14 mouse cellular contexts compared by ENCODE assay signal in the genomic region with DNA sequence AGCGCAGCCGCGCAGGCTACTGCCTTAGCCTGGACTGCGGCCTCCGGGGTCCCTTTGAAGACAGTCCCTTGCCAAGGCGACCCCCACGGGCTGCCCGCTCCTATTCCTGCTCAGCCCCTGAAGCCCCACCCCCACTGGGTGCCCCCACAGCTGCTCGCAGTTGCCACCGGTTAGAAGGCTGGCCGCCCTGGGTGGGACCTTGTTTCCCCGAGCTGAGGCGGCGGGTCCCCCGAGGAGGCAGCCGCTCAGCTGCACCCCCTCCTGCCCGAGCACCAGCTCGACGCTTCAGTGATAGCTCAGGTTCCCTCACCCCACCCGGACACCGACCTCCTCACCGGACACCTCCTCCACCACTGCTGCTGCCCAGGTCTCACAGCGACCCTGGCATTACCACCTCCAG. TPM values are rescaled to one million over a fixed set of nuclear protein-coding genes. Genes with fewer than 3 reads are reported as not detected.
DNase-seq lines count a peak whose midpoint lies in the region; ATAC-seq and TF ChIP-seq lines count a peak whose summit lies in the region.
"Had no signal": no experiment of that assay in that cellular context is flagged by ENCODE, and none has a peak within 500 bp of the region (broad histone marks: within the 10 kb centered on the region; RNA-seq: fewer than 3 reads in every experiment).

No protein-coding gene starts in this region.

- no peak overlapping the region for H3K9ac ChIP-seq in kidney, embryonic 15.5 days
- H3K9ac ChIP-seq: lung, embryonic 15.5 days; stomach, embryonic 15.5 days had no signal

- H3K4me3 ChIP-seq in cerebellum, adult 2 months (replicated peaks; ENCODE audit: insufficient read depth, low read depth, low read length): no peak overlapping the region
- no peak overlapping the region; the same call in 1 of the 2 replicates for H3K4me3 ChIP-seq in kidney, embryonic 15.5 days (replicated peaks)
- H3K4me3 ChIP-seq in testis, adult 2 months (ENCODE audit: control insufficient read depth, low read depth, low read length): peak overlapping the region; percentile 10
- H3K4me3 ChIP-seq: lung, embryonic 15.5 days; stomach, embryonic 15.5 days had no signal

- H3K27me3 ChIP-seq in cerebellum, adult 2 months (ENCODE audit: control insufficient read depth, insufficient read depth, low read length): no peaks in the 10 kb centered on the region
- H3K27me3 ChIP-seq in kidney, embryonic 15.5 days: no peaks in the 10 kb centered on the region
- no peaks in the 10 kb centered on the region for H3K27me3 ChIP-seq in testis, adult 2 months (ENCODE audit: control insufficient read depth, insufficient read depth, low read length)
- H3K27me3 ChIP-seq: lung, embryonic 15.5 days; stomach, embryonic 15.5 days had no signal

- DNase-seq in cerebellum, adult 9-11 months: peak; percentile 42
- no peak for DNase-seq in cerebellum, adult 2 months
- no peak for DNase-seq in kidney, adult 9 months
- no peak for DNase-seq in testis, postnatal 10 days (ENCODE audit: low spot score)
- peak; percentile 88 for DNase-seq in thymus, postnatal 4 days
- no peak for DNase-seq in layer of hippocampus, postnatal 36 days
- DNase-seq: adrenal gland, postnatal 36 days; cerebellum, adult 8-10 months; gastrocnemius, postnatal 25 days; kidney, postnatal 36 days had no signal

- TF ChIP-seq POLR2A in cerebellum, adult 2 months (IDR thresholded peaks at IDR 0.05; ENCODE audit: borderline replicate concordance, insufficient read depth, low read length): no peak
- no peak for TF ChIP-seq POLR2A in testis, adult 2 months (IDR thresholded peaks at IDR 0.05; ENCODE audit: control insufficient read depth, low read depth, low read length)

- peaks cover 27% of the 10 kb centered on the region for H3K36me3 ChIP-seq in kidney, embryonic 15.5 days
- no peaks in the 10 kb centered on the region for H3K36me3 ChIP-seq in testis, adult 2 months (ENCODE audit: control insufficient read depth, insufficient read depth, low read length)
- H3K36me3 ChIP-seq: lung, embryonic 15.5 days had no signal

- no peak for ATAC-seq in kidney, embryonic 15.5 days (replicated peaks; ENCODE audit: low FRiP score)

- H3K4me1 ChIP-seq in cerebellum, adult 2 months (ENCODE audit: control insufficient read depth, insufficient read depth, low read length): peaks cover 8% of the 10 kb centered on the region
- peaks cover 60% of the 10 kb centered on the region for H3K4me1 ChIP-seq in kidney, embryonic 15.5 days
- peaks cover 14% of the 10 kb centered on the region for H3K4me1 ChIP-seq in testis, adult 2 months (ENCODE audit: control insufficient read depth, insufficient read depth, low read length)

- TF ChIP-seq CTCF in cerebellum, adult 2 months (IDR thresholded peaks at IDR 0.05; ENCODE audit: borderline replicate concordance, insufficient read depth, low read depth, low read length): no peak
- TF ChIP-seq CTCF in testis, adult 2 months (IDR thresholded peaks at IDR 0.05; ENCODE audit: control insufficient read depth, insufficient read depth, insufficient replicate concordance, low read depth, low read length): no peak

- H3K27ac ChIP-seq in cerebellum, adult 2 months (ENCODE audit: insufficient read depth, low read length): no peak overlapping the region
- peak overlapping the region; percentile 78; the same call in 1 of the 2 replicates for H3K27ac ChIP-seq in kidney, embryonic 15.5 days
- no peak overlapping the region for H3K27ac ChIP-seq in testis, adult 2 months (ENCODE audit: control insufficient read depth, insufficient read depth, low read depth, low read length)
- H3K27ac ChIP-seq: lung, embryonic 15.5 days; stomach, embryonic 15.5 days had no signal

- peak overlapping the region; percentile 40 for H3K4me2 ChIP-seq in kidney, embryonic 15.5 days
- H3K4me2 ChIP-seq: lung, embryonic 15.5 days; stomach, embryonic 15.5 days had no signal

- no peaks in the 10 kb centered on the region for H3K9me3 ChIP-seq in kidney, embryonic 15.5 days (replicated peaks)
- H3K9me3 ChIP-seq: lung, embryonic 15.5 days; stomach, embryonic 15.5 days had no signal

- 41% methylated on average over 23 of the region's 23 CpGs for WGBS in cerebellum, adult 2 months
- WGBS in kidney, embryonic 15.5 days: 35% methylated on average over 23 of the region's 23 CpGs

RNA-seq across cellular contexts. Expression of a gene that starts 4.3 kb away (rescaled TPM):
- polyA plus RNA-seq in cerebellum, adult 2 months (2012; rRNA removed): 86.8 and 97.7 TPM in 2 replicates
- 37.1 and 50.4 TPM in 2 replicates for polyA plus RNA-seq in kidney, embryonic 15.5 days (2015; fragmentation: Nextera tagmentation; extraction: Ambion mirVana)
- 5.7 and 7.1 TPM in 2 replicates for polyA plus RNA-seq in testis, adult 2 months (2012; rRNA removed)
- total RNA-seq in layer of hippocampus, postnatal 36 days (2021): 10 to 100 TPM; 57.8 to 71.0 TPM

RNA-seq across cellular contexts. Expression of a gene that starts 9.9 kb away (rescaled TPM):
- 109 and 121 TPM in 2 replicates for polyA plus RNA-seq in cerebellum, adult 2 months (2012; rRNA removed)
- polyA plus RNA-seq in kidney, embryonic 15.5 days (2015; fragmentation: Nextera tagmentation; extraction: Ambion mirVana): 122 and 133 TPM in 2 replicates
- 70.9 and 73.0 TPM in 2 replicates for polyA plus RNA-seq in testis, adult 2 months (2012; rRNA removed)
- 10 to 100 TPM; 66.8 to 71.9 TPM for total RNA-seq in layer of hippocampus, postnatal 36 days (2021)

RNA-seq across cellular contexts. Expression of a gene that starts 15.5 kb away (rescaled TPM):
- polyA plus RNA-seq in cerebellum, adult 2 months (2012; rRNA removed): 69.2 and 69.8 TPM in 2 replicates
- 41.4 and 44.0 TPM in 2 replicates for polyA plus RNA-seq in kidney, embryonic 15.5 days (2015; fragmentation: Nextera tagmentation; extraction: Ambion mirVana)
- 17.4 and 19.9 TPM in 2 replicates for polyA plus RNA-seq in testis, adult 2 months (2012; rRNA removed)
- 10 to 100 TPM; 57.0 to 61.9 TPM for total RNA-seq in layer of hippocampus, postnatal 36 days (2021)

RNA-seq across cellular contexts. Expression of a gene that starts 22.6 kb away (rescaled TPM):
- polyA plus RNA-seq in cerebellum, adult 2 months (2012; rRNA removed): 75.5 and 80.2 TPM in 2 replicates
- 28.4 and 32.0 TPM in 2 replicates for polyA plus RNA-seq in kidney, embryonic 15.5 days (2015; fragmentation: Nextera tagmentation; extraction: Ambion mirVana)
- polyA plus RNA-seq in testis, adult 2 months (2012; rRNA removed): 48.3 and 50.6 TPM in 2 replicates
- total RNA-seq in layer of hippocampus, postnatal 36 days (2021): 10 to 100 TPM; 52.0 to 53.4 TPM

RNA-seq across cellular contexts. Expression of a gene that starts 27.2 kb away (rescaled TPM):
- 13.0 and 14.6 TPM in 2 replicates for polyA plus RNA-seq in cerebellum, adult 2 months (2012; rRNA removed)
- polyA plus RNA-seq in kidney, embryonic 15.5 days (2015; fragmentation: Nextera tagmentation; extraction: Ambion mirVana): 1.6 and 3.1 TPM in 2 replicates
- 1.7 and 2.2 TPM in 2 replicates for polyA plus RNA-seq in testis, adult 2 months (2012; rRNA removed)
- 10 to 100 TPM; 11.8 to 12.1 TPM for total RNA-seq in layer of hippocampus, postnatal 36 days (2021)

Comparison
In these comparisons a context has a peak if more than half of its experiments do, and no peak if none do; other contexts are left out.
1. DNase-seq: peak in cerebellum, adult 9-11 months (single experiment) and thymus, postnatal 4 days (single experiment); none in cerebellum, adult 2 months (0 of 2), kidney, adult 9 months (single experiment), testis, postnatal 10 days (single experiment) and layer of hippocampus, postnatal 36 days (0 of 2).